Mouse (Mus musculus): ENCODE measurements around the gene Abca1. TPM values are rescaled to one million over a fixed set of nuclear protein-coding genes. Genes with fewer than 3 reads are reported as not detected.

The Abca1 gene
- polyA plus RNA-seq, 1 experiment from 2014 or later, result 16.9 TPM

DNA sequence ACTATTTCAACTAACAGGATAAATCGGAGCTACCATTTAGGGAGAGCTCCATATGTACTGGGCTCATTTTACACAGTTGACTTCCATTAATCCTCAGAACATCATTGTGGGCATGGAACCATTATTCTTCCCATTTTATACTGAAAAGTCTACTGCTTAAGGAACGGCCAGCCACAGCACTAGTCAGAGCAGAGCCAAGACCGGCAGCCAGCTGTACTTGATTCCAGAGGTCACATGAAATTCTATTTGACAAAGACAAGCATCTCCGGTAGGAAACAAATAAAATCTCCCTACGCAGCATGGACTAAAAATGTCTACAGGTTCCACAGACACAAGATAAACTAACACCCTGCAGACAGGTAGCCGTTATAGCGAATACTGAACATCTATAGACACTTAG, 24.9 kb downstream of the Abca1 start:
- no peak overlapping the region for H3K4me2 ChIP-seq (ENCODE audit: low read length)
- no peaks in the 10 kb centered on the region for H3K9me3 ChIP-seq (ENCODE audit: control insufficient read depth, low read length)
- peaks cover 3% of the 10 kb centered on the region; the same call in 1 of the 2 replicates for H3K36me3 ChIP-seq (ENCODE audit: control insufficient read depth, insufficient read depth, low read length)
- DNase-seq (no peak), ATAC-seq (ENCODE audit: low FRiP score, low TSS enrichment) (no peak)
- H3K27me3 ChIP-seq (ENCODE audit: control insufficient read depth, insufficient read depth, low read length), result no peaks in the 10 kb centered on the region
- WGBS, result 86% methylated on average over 7 of the region's 7 CpGs
- H3K4me3 ChIP-seq (replicated peaks; ENCODE audit: low read depth, low read length), result no peak overlapping the region
- H3K4me1 ChIP-seq (ENCODE audit: control insufficient read depth, insufficient read depth, low read length), result no peaks in the 10 kb centered on the region
- H3K27ac ChIP-seq (replicated peaks; ENCODE audit: low read depth, low read length), result no peak overlapping the region
- no peak overlapping the region for H3K9ac ChIP-seq (replicated peaks; ENCODE audit: low read length)

DNA sequence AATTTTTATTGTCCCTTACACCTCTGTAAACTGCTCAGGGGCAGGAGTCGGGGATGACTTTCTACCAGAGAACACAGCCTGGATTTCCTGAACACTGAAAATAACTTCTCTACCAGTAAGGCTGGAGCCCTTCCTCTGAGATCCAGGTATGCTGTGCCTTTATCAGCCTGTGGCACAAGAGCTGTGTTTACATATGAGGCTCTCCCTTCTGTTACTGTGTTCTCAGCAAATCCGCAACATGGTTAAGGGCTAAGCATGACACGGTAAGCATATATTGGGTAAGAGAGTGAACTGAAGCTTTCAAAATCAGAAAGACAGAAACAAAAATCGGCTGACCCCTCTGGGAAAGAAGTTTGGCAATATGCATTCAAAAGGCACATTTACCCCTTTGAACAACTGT, 25.7 kb downstream of the Abca1 start:
- WGBS, result 91% methylated on average over 4 of the region's 4 CpGs
- no peaks in the 10 kb centered on the region for H3K9me3 ChIP-seq (ENCODE audit: control insufficient read depth, low read length)
- H3K4me1 ChIP-seq (ENCODE audit: control insufficient read depth, insufficient read depth, low read length), result no peaks in the 10 kb centered on the region
- H3K27me3 ChIP-seq (ENCODE audit: control insufficient read depth, insufficient read depth, low read length), result no peaks in the 10 kb centered on the region
- H3K9ac ChIP-seq (replicated peaks; ENCODE audit: low read length), result no peak overlapping the region
- no peak overlapping the region for H3K4me2 ChIP-seq (ENCODE audit: low read length)
- no peak overlapping the region for H3K27ac ChIP-seq (replicated peaks; ENCODE audit: low read depth, low read length)
- H3K36me3 ChIP-seq (ENCODE audit: control insufficient read depth, insufficient read depth, low read length), result peaks cover 3% of the 10 kb centered on the region; the same call in 1 of the 2 replicates
- no peak overlapping the region for H3K4me3 ChIP-seq (replicated peaks; ENCODE audit: low read depth, low read length)
- ATAC-seq (ENCODE audit: low FRiP score, low TSS enrichment) (no peak), DNase-seq (no peak)

DNA sequence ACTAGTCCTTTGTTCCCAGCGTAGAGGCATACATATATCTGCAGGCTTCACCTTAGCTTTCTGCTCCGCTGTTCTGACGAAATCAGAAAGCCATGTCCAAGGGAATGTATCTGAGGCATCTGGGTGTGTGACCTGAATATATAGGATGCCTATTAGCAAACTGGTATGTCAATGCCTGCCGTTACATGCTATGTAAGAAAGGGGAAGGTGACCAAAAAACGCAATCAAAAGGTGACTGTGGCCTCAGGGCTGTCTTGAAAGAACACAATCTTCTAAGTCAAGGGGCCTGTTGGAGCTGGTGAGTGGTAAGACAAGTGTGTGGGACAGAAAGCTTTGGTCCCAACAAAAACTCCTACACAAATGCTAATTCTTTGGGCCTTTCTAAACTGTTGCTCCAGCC, 28.2 kb downstream of the Abca1 start:
- no peak overlapping the region for H3K9ac ChIP-seq (replicated peaks; ENCODE audit: low read length)
- H3K9me3 ChIP-seq (ENCODE audit: control insufficient read depth, low read length), result no peaks in the 10 kb centered on the region
- ATAC-seq (ENCODE audit: low FRiP score, low TSS enrichment), result no peak
- no peak overlapping the region for H3K27ac ChIP-seq (replicated peaks; ENCODE audit: low read depth, low read length)
- DNase-seq, result no peak
- no peak overlapping the region for H3K4me3 ChIP-seq (replicated peaks; ENCODE audit: low read depth, low read length)
- peaks cover 3% of the 10 kb centered on the region; the same call in 1 of the 2 replicates for H3K36me3 ChIP-seq (ENCODE audit: control insufficient read depth, insufficient read depth, low read length)
- H3K4me1 ChIP-seq (ENCODE audit: control insufficient read depth, insufficient read depth, low read length), result no peaks in the 10 kb centered on the region
- WGBS, result 92% methylated on average over 5 of the region's 5 CpGs
- no peak overlapping the region for H3K4me2 ChIP-seq (ENCODE audit: low read length)
- no peaks in the 10 kb centered on the region for H3K27me3 ChIP-seq (ENCODE audit: control insufficient read depth, insufficient read depth, low read length)

- H3K4me3 ChIP-seq (replicated peaks; ENCODE audit: low read depth, low read length), result no peak overlapping the region
- 65% methylated on average over 6 of the region's 6 CpGs for WGBS
- H3K9ac ChIP-seq (replicated peaks; ENCODE audit: low read length), result no peak overlapping the region
- H3K36me3 ChIP-seq (ENCODE audit: control insufficient read depth, insufficient read depth, low read length), result peaks cover 3% of the 10 kb centered on the region; the same call in 1 of the 2 replicates
- DNase-seq, result no peak
- H3K27ac ChIP-seq (replicated peaks; ENCODE audit: low read depth, low read length), result no peak overlapping the region
- H3K27me3 ChIP-seq (ENCODE audit: control insufficient read depth, insufficient read depth, low read length), result no peaks in the 10 kb centered on the region
- H3K9me3 ChIP-seq (ENCODE audit: control insufficient read depth, low read length), result no peaks in the 10 kb centered on the region
- no peaks in the 10 kb centered on the region for H3K4me1 ChIP-seq (ENCODE audit: control insufficient read depth, insufficient read depth, low read length)
- no peak for ATAC-seq (ENCODE audit: low FRiP score, low TSS enrichment)
- no peak overlapping the region for H3K4me2 ChIP-seq (ENCODE audit: low read length)
Measured at GRCm38 (mm10) chr4:53130622-53131517, 28.8 kb downstream of the Abca1 start.

- Histone ChIP-seq H3K4me2 (ENCODE audit: low read length) (no peak overlapping the region), H3K36me3 (ENCODE audit: control insufficient read depth, insufficient read depth, low read length) (peaks cover 3% of the 10 kb centered on the region; the same call in 1 of the 2 replicates), H3K27ac (replicated peaks; ENCODE audit: low read depth, low read length) (no peak overlapping the region), H3K4me1 (ENCODE audit: control insufficient read depth, insufficient read depth, low read length) (no peaks in the 10 kb centered on the region), H3K27me3 (ENCODE audit: control insufficient read depth, insufficient read depth, low read length) (no peaks in the 10 kb centered on the region), H3K9ac (replicated peaks; ENCODE audit: low read length) (no peak overlapping the region), H3K9me3 (ENCODE audit: control insufficient read depth, low read length) (no peaks in the 10 kb centered on the region), H3K4me3 (replicated peaks; ENCODE audit: low read depth, low read length) (no peak overlapping the region)
- ATAC-seq (ENCODE audit: low FRiP score, low TSS enrichment) (no peak), DNase-seq (no peak)
- WGBS, result 92% methylated on average over 11 of the region's 11 CpGs
Measured at GRCm38 (mm10) chr4:53129716-53130301, 29.9 kb downstream of the Abca1 start.

- H3K4me3 ChIP-seq (replicated peaks; ENCODE audit: low read depth, low read length), result no peak overlapping the region
- H3K27me3 ChIP-seq (ENCODE audit: control insufficient read depth, insufficient read depth, low read length), result no peaks in the 10 kb centered on the region
- DNase-seq (no peak), ATAC-seq (ENCODE audit: low FRiP score, low TSS enrichment) (no peak)
- H3K4me1 ChIP-seq (ENCODE audit: control insufficient read depth, insufficient read depth, low read length), result no peaks in the 10 kb centered on the region
- no peak overlapping the region for H3K9ac ChIP-seq (replicated peaks; ENCODE audit: low read length)
- no peak overlapping the region for H3K4me2 ChIP-seq (ENCODE audit: low read length)
- no peak overlapping the region for H3K27ac ChIP-seq (replicated peaks; ENCODE audit: low read depth, low read length)
- no peaks in the 10 kb centered on the region for H3K9me3 ChIP-seq (ENCODE audit: control insufficient read depth, low read length)
- 84% methylated on average over 5 of the region's 5 CpGs for WGBS
- H3K36me3 ChIP-seq (ENCODE audit: control insufficient read depth, insufficient read depth, low read length), result peaks cover 3% of the 10 kb centered on the region; the same call in 1 of the 2 replicates
Measured at GRCm38 (mm10) chr4:53127266-53127665, 32.4 kb downstream of the Abca1 start.

- ATAC-seq (ENCODE audit: low FRiP score, low TSS enrichment) (no peak), DNase-seq (no peak)
- no peaks in the 10 kb centered on the region for H3K4me1 ChIP-seq (ENCODE audit: control insufficient read depth, insufficient read depth, low read length)
- H3K4me2 ChIP-seq (ENCODE audit: low read length), result no peak overlapping the region
- no peak overlapping the region for H3K9ac ChIP-seq (replicated peaks; ENCODE audit: low read length)
- H3K9me3 ChIP-seq (ENCODE audit: control insufficient read depth, low read length), result no peaks in the 10 kb centered on the region
- WGBS, result 92% methylated on average over 7 of the region's 7 CpGs
- no peaks in the 10 kb centered on the region for H3K27me3 ChIP-seq (ENCODE audit: control insufficient read depth, insufficient read depth, low read length)
- no peak overlapping the region for H3K4me3 ChIP-seq (replicated peaks; ENCODE audit: low read depth, low read length)
- peaks cover 3% of the 10 kb centered on the region; the same call in 1 of the 2 replicates for H3K36me3 ChIP-seq (ENCODE audit: control insufficient read depth, insufficient read depth, low read length)
- H3K27ac ChIP-seq (replicated peaks; ENCODE audit: low read depth, low read length), result no peak overlapping the region
Measured at GRCm38 (mm10) chr4:53126794-53127193, 32.9 kb downstream of the Abca1 start.

GRCm38 (mm10) chr4:53124837-53125490, 34.7 kb downstream of the Abca1 start:
- Histone ChIP-seq H3K4me1 (ENCODE audit: control insufficient read depth, insufficient read depth, low read length) (no peaks in the 10 kb centered on the region), H3K4me3 (replicated peaks; ENCODE audit: low read depth, low read length) (no peak overlapping the region), H3K9me3 (ENCODE audit: control insufficient read depth, low read length) (no peaks in the 10 kb centered on the region), H3K36me3 (ENCODE audit: control insufficient read depth, insufficient read depth, low read length) (no peaks in the 10 kb centered on the region), H3K4me2 (ENCODE audit: low read length) (no peak overlapping the region), H3K27me3 (ENCODE audit: control insufficient read depth, insufficient read depth, low read length) (no peaks in the 10 kb centered on the region), H3K9ac (replicated peaks; ENCODE audit: low read length) (no peak overlapping the region), H3K27ac (replicated peaks; ENCODE audit: low read depth, low read length) (no peak overlapping the region)
- DNase-seq, result no peak
- ATAC-seq (ENCODE audit: low FRiP score, low TSS enrichment), result no peak
- 95% methylated on average over 10 of the region's 10 CpGs for WGBS
